Mouse (Mus musculus): Measurements from ENCODE around the gene Mgll. TPM values are rescaled to one million over a fixed set of nuclear protein-coding genes. Genes with fewer than 3 reads are reported as not detected.

The Mgll gene
- polyA plus RNA-seq, 1 experiment: 19.9 TPM

GRCm38 (mm10) chr6:88728054-88728453, 3.8 kb downstream of the Mgll start:
- TF ChIP-seq POLR2A (IDR thresholded peaks at IDR 0.05; ENCODE audit: low read depth, low read length): no peak
- TF ChIP-seq CTCF (IDR thresholded peaks at IDR 0.05; ENCODE audit: borderline replicate concordance, insufficient read depth, low read length): no peak
- H3K27ac ChIP-seq (ENCODE audit: insufficient read depth, low read length): no peak overlapping the region
- no peaks in the 10 kb centered on the region for H3K4me1 ChIP-seq (ENCODE audit: control insufficient read depth, insufficient read depth, low read length)
- no peak overlapping the region for H3K4me3 ChIP-seq (ENCODE audit: insufficient read depth, low read length)

- H3K4me1 ChIP-seq (ENCODE audit: control insufficient read depth, insufficient read depth, low read length): no peaks in the 10 kb centered on the region
- H3K4me3 ChIP-seq (ENCODE audit: insufficient read depth, low read length): no peak overlapping the region
- no peak overlapping the region for H3K27ac ChIP-seq (ENCODE audit: insufficient read depth, low read length)
- TF ChIP-seq CTCF (IDR thresholded peaks at IDR 0.05; ENCODE audit: borderline replicate concordance, insufficient read depth, low read length) (no peak), POLR2A (IDR thresholded peaks at IDR 0.05; ENCODE audit: low read depth, low read length) (no peak)
Observed at GRCm38 (mm10) chr6:88728515-88728914, 4.3 kb downstream of the Mgll start.

DNA sequence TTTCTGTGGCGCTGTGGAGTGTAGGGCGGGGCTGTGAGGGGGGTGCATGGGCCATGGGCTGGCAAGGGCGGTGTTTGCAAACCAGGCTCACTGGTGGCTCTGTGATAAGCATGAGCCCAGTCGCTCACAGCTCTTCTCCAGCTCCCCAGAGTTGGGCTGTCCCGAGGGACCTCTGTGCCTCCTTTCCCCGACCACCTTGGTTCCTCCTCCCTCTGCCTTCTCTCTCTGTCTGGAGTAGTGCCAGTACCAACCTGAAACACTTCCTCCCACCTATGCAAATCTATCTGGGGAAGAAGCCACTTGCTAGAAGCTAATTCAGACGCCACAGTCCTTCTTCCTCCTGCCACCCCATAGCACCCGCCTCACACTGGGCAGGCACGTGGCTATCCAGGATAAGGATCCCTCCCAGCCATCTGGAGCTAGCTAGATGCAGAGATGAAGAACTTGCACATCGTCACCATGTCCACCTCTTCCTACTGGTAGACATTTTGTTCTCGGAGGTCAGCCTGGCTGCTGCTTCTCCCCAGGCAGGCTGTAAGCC, 7.1 kb downstream of the Mgll start:
- Histone ChIP-seq H3K4me1 (ENCODE audit: control insufficient read depth, insufficient read depth, low read length) (no peaks in the 10 kb centered on the region), H3K27ac (ENCODE audit: insufficient read depth, low read length) (no peak overlapping the region)
- no peak for TF ChIP-seq POLR2A (IDR thresholded peaks at IDR 0.05; ENCODE audit: low read depth, low read length)
- no peak for TF ChIP-seq CTCF (IDR thresholded peaks at IDR 0.05; ENCODE audit: borderline replicate concordance, insufficient read depth, low read length)

DNA sequence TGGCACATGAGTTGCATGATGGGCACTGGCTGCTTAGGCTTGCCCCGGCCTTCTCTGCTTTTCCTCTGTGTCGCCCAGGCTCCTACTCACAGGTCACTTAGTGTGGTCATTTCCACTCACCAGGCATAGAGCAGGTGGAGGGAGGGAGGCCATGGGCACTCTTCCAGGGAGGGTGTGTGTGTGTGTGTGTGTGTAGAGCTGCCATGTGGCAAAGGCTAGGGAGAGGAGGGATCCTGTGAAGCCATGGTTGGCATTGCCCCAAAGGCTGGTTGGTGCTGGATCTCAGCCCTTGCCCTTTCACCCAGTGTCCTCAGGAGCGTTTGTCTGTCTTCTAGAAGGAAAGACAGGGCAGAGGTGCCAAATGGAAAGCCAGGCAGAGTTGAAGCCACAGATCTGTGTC, 7.8 kb downstream of the Mgll start:
- no peak overlapping the region for H3K4me3 ChIP-seq (ENCODE audit: insufficient read depth, low read length)
- no peak for TF ChIP-seq CTCF (IDR thresholded peaks at IDR 0.05; ENCODE audit: borderline replicate concordance, insufficient read depth, low read length)
- no peak for TF ChIP-seq POLR2A (IDR thresholded peaks at IDR 0.05; ENCODE audit: low read depth, low read length)
- H3K27ac ChIP-seq (ENCODE audit: insufficient read depth, low read length): no peak overlapping the region
- H3K4me1 ChIP-seq (ENCODE audit: control insufficient read depth, insufficient read depth, low read length): no peaks in the 10 kb centered on the region

More for the DNA sequence above, 7.1 kb downstream of the Mgll start:
- no peak overlapping the region for H3K4me3 ChIP-seq (ENCODE audit: insufficient read depth, low read length)

DNA sequence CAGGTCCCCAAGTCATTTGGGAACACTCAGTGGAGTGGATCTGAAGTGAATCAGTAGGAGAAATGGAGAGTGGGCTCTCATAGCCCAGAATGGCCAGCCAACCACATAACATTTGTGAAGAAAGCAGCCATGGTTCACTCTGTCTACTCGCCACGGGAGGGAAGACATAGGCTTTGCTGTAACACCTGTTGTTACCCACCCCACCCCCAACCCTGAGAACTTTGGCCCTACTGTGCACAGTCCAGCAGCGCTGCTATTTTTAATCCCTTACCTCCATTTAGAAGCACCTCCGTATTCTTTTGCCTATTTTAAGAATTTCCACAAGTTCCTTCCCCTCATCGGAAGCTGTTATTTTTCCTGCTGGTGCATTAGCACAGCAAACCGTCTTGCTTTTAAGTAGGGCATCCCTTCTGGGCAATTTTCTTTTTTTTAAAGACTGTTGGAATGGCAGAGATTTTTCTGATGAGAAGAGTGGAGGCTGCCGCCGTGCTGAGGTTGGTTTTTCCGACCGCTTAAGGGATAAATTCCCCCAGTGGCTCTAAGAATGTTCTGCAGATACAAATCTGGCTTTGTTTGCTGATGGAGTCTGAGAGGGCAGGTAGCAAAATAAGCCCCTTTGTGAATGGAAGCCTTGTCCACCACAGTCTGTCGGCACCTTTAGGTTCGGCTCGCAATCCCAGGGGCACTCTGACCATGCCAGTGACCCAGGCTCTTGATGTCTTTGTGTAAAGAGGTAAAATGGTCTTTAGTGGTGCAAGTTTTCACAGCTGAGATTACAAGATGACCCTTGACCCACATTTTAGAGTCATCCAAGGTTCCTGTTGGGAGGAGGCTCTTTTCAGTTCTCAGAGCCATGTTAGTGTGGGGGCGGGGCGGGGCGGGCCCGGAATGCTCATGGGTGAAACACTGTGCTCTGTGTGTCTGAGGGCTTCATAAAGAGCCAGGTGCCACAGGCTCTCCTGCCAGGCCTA, 8.7 kb downstream of the Mgll start:
- no peak for TF ChIP-seq POLR2A (IDR thresholded peaks at IDR 0.05; ENCODE audit: low read depth, low read length)
- TF ChIP-seq CTCF (IDR thresholded peaks at IDR 0.05; ENCODE audit: borderline replicate concordance, insufficient read depth, low read length): no peak
- no peak overlapping the region for H3K4me3 ChIP-seq (ENCODE audit: insufficient read depth, low read length)
- no peak overlapping the region for H3K27ac ChIP-seq (ENCODE audit: insufficient read depth, low read length)
- H3K4me1 ChIP-seq (ENCODE audit: control insufficient read depth, insufficient read depth, low read length): no peaks in the 10 kb centered on the region

DNA sequence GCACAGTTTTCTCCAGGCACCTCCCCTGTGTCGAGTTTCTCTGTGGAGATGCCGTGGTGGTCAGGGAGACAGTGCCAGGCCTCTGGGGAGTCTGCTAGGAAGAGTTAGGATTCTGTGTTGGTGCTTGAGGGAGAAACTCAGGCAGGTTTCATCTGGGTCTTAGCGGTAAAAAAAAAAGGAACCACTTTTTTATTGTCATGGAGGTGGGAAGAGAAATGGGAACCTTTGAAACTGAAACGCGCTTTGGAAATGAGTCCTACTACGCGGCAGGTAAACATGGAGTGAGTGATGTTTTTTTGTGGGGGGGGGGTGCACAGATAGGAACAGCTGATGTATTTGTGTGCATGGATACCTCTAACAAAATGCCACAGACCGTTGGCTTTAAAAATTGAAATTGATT, 12.1 kb downstream of the Mgll start:
- Histone ChIP-seq H3K4me1 (ENCODE audit: control insufficient read depth, insufficient read depth, low read length) (no peaks in the 10 kb centered on the region), H3K27ac (ENCODE audit: insufficient read depth, low read length) (no peak overlapping the region), H3K4me3 (ENCODE audit: insufficient read depth, low read length) (no peak overlapping the region)
- TF ChIP-seq CTCF (IDR thresholded peaks at IDR 0.05; ENCODE audit: borderline replicate concordance, insufficient read depth, low read length) (no peak), POLR2A (IDR thresholded peaks at IDR 0.05; ENCODE audit: low read depth, low read length) (no peak)

GRCm38 (mm10) chr6:88736741-88737508, 12.7 kb downstream of the Mgll start:
- no peak overlapping the region for H3K27ac ChIP-seq (ENCODE audit: insufficient read depth, low read length)
- TF ChIP-seq CTCF (IDR thresholded peaks at IDR 0.05; ENCODE audit: borderline replicate concordance, insufficient read depth, low read length): no peak
- no peak for TF ChIP-seq POLR2A (IDR thresholded peaks at IDR 0.05; ENCODE audit: low read depth, low read length)
- no peak overlapping the region for H3K4me3 ChIP-seq (ENCODE audit: insufficient read depth, low read length)
- H3K4me1 ChIP-seq (ENCODE audit: control insufficient read depth, insufficient read depth, low read length): no peaks in the 10 kb centered on the region

DNA sequence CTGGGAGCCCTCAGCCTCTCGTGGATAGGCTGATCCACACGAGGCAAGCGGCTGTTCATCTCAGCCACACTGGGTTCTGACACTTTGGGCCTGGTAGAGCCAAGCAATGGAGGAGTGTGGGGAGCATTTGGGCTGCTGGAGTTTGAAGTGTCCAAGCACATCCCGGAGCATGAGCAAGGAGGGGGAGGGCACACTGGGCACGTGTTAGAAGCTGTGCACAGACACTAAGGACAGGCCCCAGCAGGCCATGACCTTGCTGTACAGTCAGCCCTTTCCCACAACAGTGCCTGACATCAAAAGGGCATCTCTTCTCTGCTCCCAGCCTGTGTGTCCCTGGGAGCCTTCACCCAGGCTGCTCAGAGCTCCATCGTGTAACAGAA, 13.3 kb downstream of the Mgll start:
- TF ChIP-seq CTCF (IDR thresholded peaks at IDR 0.05; ENCODE audit: borderline replicate concordance, insufficient read depth, low read length) (no peak), POLR2A (IDR thresholded peaks at IDR 0.05; ENCODE audit: low read depth, low read length) (no peak)
- H3K4me3 ChIP-seq (ENCODE audit: insufficient read depth, low read length): no peak overlapping the region
- H3K27ac ChIP-seq (ENCODE audit: insufficient read depth, low read length): no peak overlapping the region
- no peaks in the 10 kb centered on the region for H3K4me1 ChIP-seq (ENCODE audit: control insufficient read depth, insufficient read depth, low read length)

- TF ChIP-seq POLR2A (IDR thresholded peaks at IDR 0.05; ENCODE audit: low read depth, low read length) (no peak), CTCF (IDR thresholded peaks at IDR 0.05; ENCODE audit: borderline replicate concordance, insufficient read depth, low read length) (no peak)
- no peak overlapping the region for H3K27ac ChIP-seq (ENCODE audit: insufficient read depth, low read length)
- no peaks in the 10 kb centered on the region for H3K4me1 ChIP-seq (ENCODE audit: control insufficient read depth, insufficient read depth, low read length)
- no peak overlapping the region for H3K4me3 ChIP-seq (ENCODE audit: insufficient read depth, low read length)
Observed at GRCm38 (mm10) chr6:88741041-88741440, 16.8 kb downstream of the Mgll start.
